Mouse (Mus musculus) CH12.LX (cell line): ENCODE measurements around the gene Gm28048.

Source experiments
- CTCF ChIP-seq, 2 experiments: IDR thresholded peaks in 1 of 2; conservative IDR thresholded peaks in 1 of 2; 2 replicates each; pipeline ENCODE4 v1.5.1; 2011 to 2012; ENCODE audit warnings: low read depth in 2 of 2, low read length in 2 of 2, improper control_type of control experiment in 1 of 2, inconsistent platforms in 1 of 2, mild to moderate bottlenecking in 1 of 2, moderate library complexity in 1 of 2
- ELF1 ChIP-seq: IDR thresholded peaks from 2 replicates; pipeline ENCODE4 v1.6.1; 2014; ENCODE audit warnings: low read depth, mild to moderate bottlenecking, inconsistent platforms, low read length, improper control_type of control experiment
- EP300 ChIP-seq: IDR thresholded peaks from 2 replicates; pipeline ENCODE4 v1.6.1; 2011; ENCODE audit warnings: low read length, improper control_type of control experiment
- MAX ChIP-seq: IDR thresholded peaks from 2 replicates; pipeline ENCODE4 v1.6.1; 2011; ENCODE audit warnings: low read length, improper control_type of control experiment
- MAZ ChIP-seq: IDR thresholded peaks from 2 replicates; pipeline ENCODE4 v1.6.1; 2012; ENCODE audit warnings: low read depth, mild to moderate bottlenecking, inconsistent platforms, low read length, improper control_type of control experiment, moderate library complexity
- MXI1 ChIP-seq: IDR thresholded peaks from 2 replicates; pipeline ENCODE4 v1.6.1; 2011; ENCODE audit warnings: mild to moderate bottlenecking, low read depth, low read length, improper control_type of control experiment
- MYC ChIP-seq: IDR thresholded peaks from 2 replicates; pipeline ENCODE4 v1.6.1; 2011; ENCODE audit warnings: low read depth, mild to moderate bottlenecking, improper control_type of control experiment, low read length
- POLR2A ChIP-seq: IDR thresholded peaks from 2 replicates; pipeline ENCODE4 v1.6.1; 2011; ENCODE audit warnings: low read depth, mild to moderate bottlenecking, improper control_type of control experiment, low read length
- POLR2AphosphoS2 ChIP-seq: IDR thresholded peaks from 2 replicates; pipeline ENCODE4 v1.6.1; 2011; ENCODE audit warnings: low read depth, low read length, improper control_type of control experiment
- RCOR1 ChIP-seq: conservative IDR thresholded peaks from 2 replicates; pipeline ENCODE4 v1.6.1; 2012; ENCODE audit warnings: low read depth, mild to moderate bottlenecking, inconsistent platforms, low read length, improper control_type of control experiment
- UBTF ChIP-seq: IDR thresholded peaks from 2 replicates; pipeline ENCODE4 v1.6.1; 2012; ENCODE audit warnings: low read depth, mild to moderate bottlenecking, inconsistent platforms, low read length, improper control_type of control experiment, moderate library complexity
- USF2 ChIP-seq: conservative IDR thresholded peaks from 2 replicates; pipeline ENCODE4 v1.6.1; 2011; ENCODE audit warnings: low read depth, low read length, improper control_type of control experiment
- ZKSCAN1 ChIP-seq: IDR thresholded peaks from 2 replicates; pipeline ENCODE4 v1.6.1; 2012; ENCODE audit warnings: low read depth, inconsistent platforms, low read length, improper control_type of control experiment, borderline replicate concordance
- ZNF384 ChIP-seq: IDR thresholded peaks from 2 replicates; pipeline ENCODE4 v1.6.1; 2012; ENCODE audit warnings: low read depth, low read length, improper control_type of control experiment, inconsistent platforms

DNA sequence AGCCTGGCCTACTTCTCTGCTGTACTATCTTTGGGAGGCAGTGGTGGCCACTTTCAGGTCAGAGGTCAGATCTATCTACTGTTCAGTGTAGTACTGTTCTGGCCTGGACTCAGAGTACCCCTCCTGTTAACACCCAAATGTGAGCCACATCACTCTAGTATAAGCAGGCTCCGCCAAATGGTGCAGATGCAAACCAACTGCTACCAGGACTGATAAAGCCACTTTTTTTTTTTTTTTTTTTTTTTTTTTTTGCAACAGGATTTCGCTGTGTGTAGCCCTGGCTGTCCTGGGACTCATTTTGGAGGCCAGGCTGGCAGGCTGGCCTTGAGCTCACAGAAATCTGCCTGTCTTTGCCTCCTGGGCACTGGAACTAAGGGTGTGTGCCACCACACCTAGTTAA, 42.9 kb downstream of the Gm28048 start:
- TF ChIP-seq POLR2A: no peak
- TF ChIP-seq ZKSCAN1: no peak
- no peak for TF ChIP-seq CTCF (conservative IDR thresholded peaks at IDR 0.05 in 1 of 2, IDR thresholded peaks at IDR 0.05 in 1 of 2; ENCODE audit: low read depth in 2 of 2, low read length in 2 of 2)
- no peak for TF ChIP-seq POLR2AphosphoS2
- TF ChIP-seq MAZ: no peak
- TF ChIP-seq EP300: no peak
- TF ChIP-seq RCOR1: no peak
- no peak for TF ChIP-seq USF2
- no peak for TF ChIP-seq MXI1
- no peak for TF ChIP-seq UBTF
- peak; percentile 85 for TF ChIP-seq ZNF384
- no peak for TF ChIP-seq ELF1
- TF ChIP-seq MAX: no peak
- TF ChIP-seq MYC: no peak
